Comparison of ENCODE assay signal across 20 mouse cellular contexts in genomic region chr17:67052624-67053314, GRCm38 (mm10).
DNase-seq lines count a peak whose midpoint lies in the region; ATAC-seq and TF ChIP-seq lines count a peak whose summit lies in the region.
"Had no signal": no experiment of that assay in that cellular context is flagged by ENCODE, and none has a peak within 500 bp of the region (broad histone marks: within the 10 kb centered on the region; RNA-seq: fewer than 3 reads in every experiment).

No protein-coding gene starts in this region.

- no peak for TF ChIP-seq CTCF in kidney, adult 2 months (conservative IDR thresholded peaks at IDR 0.05; ENCODE audit: insufficient read depth, insufficient read length, low read depth, low read length)

- no peaks in the 10 kb centered on the region for H3K4me1 ChIP-seq in kidney, adult 2 months (ENCODE audit: control insufficient read depth, insufficient read depth, low read length)
- H3K4me1 ChIP-seq in brown adipose tissue, adult 24 weeks (ENCODE audit: control insufficient read depth, insufficient read depth, insufficient read length, low read length): peaks cover 13% of the 10 kb centered on the region
- H3K4me1 ChIP-seq: liver, embryonic 12.5 days; lung, embryonic 15.5 days had no signal

- no peak overlapping the region for H3K4me3 ChIP-seq in kidney, adult 2 months (ENCODE audit: insufficient read depth, low read depth, low read length)
- no peak overlapping the region for H3K4me3 ChIP-seq in brown adipose tissue, adult 24 weeks (ENCODE audit: insufficient read depth, low read depth, low read length)
- H3K4me3 ChIP-seq: embryonic facial prominence, embryonic 13.5 days; layer of hippocampus, adult 2 months; liver, embryonic 12.5 days; lung, embryonic 15.5 days; neural tube, embryonic 15.5 days had no signal

- H3K27ac ChIP-seq in kidney, adult 2 months (ENCODE audit: insufficient read depth, low read depth, low read length): no peak overlapping the region
- peak overlapping the region; percentile 41; the same call in 1 of the 2 replicates for H3K27ac ChIP-seq in brown adipose tissue, adult 24 weeks (replicated peaks; ENCODE audit: low read depth, low read length)
- H3K27ac ChIP-seq: embryonic facial prominence, embryonic 13.5 days; kidney, postnatal 0 days; layer of hippocampus, adult 2 months; liver, embryonic 12.5 days; lung, embryonic 15.5 days; neural tube, embryonic 15.5 days had no signal

- WGBS in kidney, adult 2 months: 77% methylated on average over 11 of the region's 11 CpGs

- no peaks in the 10 kb centered on the region for H3K36me3 ChIP-seq in kidney, adult 2 months (ENCODE audit: control insufficient read depth, insufficient read depth, low read length)
- H3K36me3 ChIP-seq: embryonic facial prominence, embryonic 13.5 days; G1E; liver, embryonic 12.5 days; lung, embryonic 15.5 days; neural tube, embryonic 15.5 days had no signal

- TF ChIP-seq POLR2A in kidney, adult 2 months (IDR thresholded peaks at IDR 0.05; ENCODE audit: low read depth, low read length): no peak

- H3K27me3 ChIP-seq in kidney, adult 2 months (replicated peaks; ENCODE audit: control insufficient read depth, insufficient read depth, low read length): no peaks in the 10 kb centered on the region
- H3K27me3 ChIP-seq: embryonic facial prominence, embryonic 13.5 days; liver, embryonic 12.5 days; lung, embryonic 15.5 days; neural tube, embryonic 15.5 days had no signal

- DNase-seq in heart, adult 8-10 months (ENCODE audit: low spot score): peak; percentile 9
- DNase-seq in heart, adult 18-20 months: no peak
- peak; percentile 2 for DNase-seq in kidney, adult 2 months
- DNase-seq in kidney, postnatal 14 days: no peak
- peak; percentile 16 for DNase-seq in Muller cell, postnatal 12 days (ENCODE audit: inconsistent ontology term)
- DNase-seq: adrenal gland, adult 2 months; cerebellum, adult 2 months; gastrocnemius, postnatal 25 days; thymus, postnatal 25 days had no signal

- no peak for ATAC-seq in megakaryocyte progenitor cell, adult 5-6 weeks (replicated peaks; ENCODE audit: poor library complexity)
- ATAC-seq: CD4-positive, CD25-positive, alpha-beta regulatory T cell, adult 4 months; intestine, postnatal 0 days; liver, embryonic 12.5 days had no signal

Comparison
In these comparisons a context has a peak if more than half of its experiments do, and no peak if none do; other contexts are left out.
1. DNase-seq: peak in heart, adult 8-10 months (single experiment), kidney, adult 2 months (single experiment) and Muller cell, postnatal 12 days (single experiment); none in heart, adult 18-20 months (0 of 2) and kidney, postnatal 14 days (single experiment).